Mouse (Mus musculus) frontal cortex, adult (tissue): ENCODE data around the gene Nceh1.
A peak's percentile ranks its signal among the peaks of the same experiment; 100 is the strongest.
"Not testable (repeated sequence)": the region's sequence is repeated elsewhere in the genome, so short reads cannot be mapped to it uniquely, and the experiment has no call there.

Experiments
- ATAC-seq: cut with Nextera tagmentation; 2 replicates; pipeline ENCODE4 v1.9.2; 2017; ENCODE audit warnings: mild to moderate bottlenecking, moderate library complexity, mixed read lengths; ENCODE audit not compliant: low TSS enrichment

The Nceh1 gene

DNA sequence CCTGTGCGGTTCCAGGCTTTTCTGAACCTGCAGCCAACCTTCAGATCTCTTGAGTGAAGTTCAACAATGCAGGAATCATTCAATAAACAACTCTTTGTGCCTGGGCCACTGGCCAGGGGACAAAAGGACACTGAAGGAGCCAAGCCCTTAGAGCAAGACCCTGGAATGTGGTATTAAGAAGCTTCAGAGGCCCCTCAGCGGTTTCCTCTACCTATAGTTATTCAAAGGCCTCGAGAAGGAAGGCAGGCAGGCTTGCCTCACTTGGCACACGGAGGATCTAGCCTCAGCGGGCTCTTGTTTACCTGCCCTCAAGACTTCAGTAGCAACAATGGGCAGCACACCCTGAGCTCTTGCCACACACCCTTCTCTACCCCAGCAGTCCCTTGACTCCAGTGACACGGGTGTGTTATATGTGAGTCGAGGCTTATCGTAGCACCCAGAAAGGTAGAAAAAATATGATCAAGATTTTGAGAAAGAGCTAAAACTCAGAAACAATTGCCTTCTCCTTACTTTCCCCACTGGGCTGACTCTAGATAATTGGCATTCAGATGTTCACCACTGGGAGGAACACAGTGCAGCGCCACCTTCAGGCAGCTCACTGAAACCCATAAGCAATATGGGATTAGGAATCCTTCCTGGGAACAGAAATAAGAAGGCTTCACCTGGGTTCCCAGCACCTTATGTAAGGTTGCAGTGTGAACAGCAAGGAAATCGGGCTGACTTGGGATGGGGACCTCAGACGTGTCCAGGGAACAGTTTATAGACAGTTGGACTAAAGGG lies 46.0 kb downstream of the Nceh1 start:
- peak; percentile 50 for ATAC-seq

DNA sequence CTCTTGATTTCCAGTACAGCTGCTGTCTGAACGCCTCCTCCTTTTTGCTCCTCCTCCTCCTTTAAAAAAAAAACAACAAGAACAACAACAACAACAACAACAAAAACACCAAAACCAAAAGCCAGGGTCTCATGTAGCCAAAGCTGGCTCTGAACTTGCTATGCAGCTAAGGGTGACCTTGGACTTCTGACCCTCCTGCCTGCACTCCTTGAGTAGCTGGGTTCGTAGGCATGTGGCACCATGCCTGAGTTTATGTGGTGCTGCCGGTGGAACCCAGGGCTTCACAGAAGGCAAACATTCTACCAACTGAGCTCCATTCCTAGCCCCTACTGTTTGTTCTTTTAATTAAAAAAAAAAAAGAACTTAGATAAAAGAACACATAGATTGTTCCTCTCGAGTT lies 50.6 kb downstream of the Nceh1 start:
- ATAC-seq = no peak

GRCm38 (mm10) chr3:27233841-27234240 lies 51.1 kb downstream of the Nceh1 start:
- no peak for ATAC-seq

DNA sequence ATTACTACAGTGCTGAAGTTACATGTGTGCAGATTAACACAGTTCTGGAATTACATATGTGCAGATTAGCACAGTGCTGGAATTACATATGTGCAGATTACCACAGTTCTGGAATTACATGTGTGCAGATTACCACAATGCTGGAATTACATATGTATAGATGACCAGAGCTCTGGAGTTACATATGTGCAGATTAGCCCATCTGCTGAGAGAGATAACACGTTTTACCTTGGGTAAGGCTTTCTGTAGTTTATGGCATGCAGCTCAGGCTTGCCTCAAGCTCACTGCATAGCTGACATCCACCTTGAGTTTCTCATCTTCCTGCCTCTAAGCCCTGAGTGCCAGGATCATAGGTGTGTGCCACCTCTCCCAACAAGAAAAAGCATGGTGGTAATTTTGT lies 52.2 kb downstream of the Nceh1 start:
- ATAC-seq = no peak

DNA sequence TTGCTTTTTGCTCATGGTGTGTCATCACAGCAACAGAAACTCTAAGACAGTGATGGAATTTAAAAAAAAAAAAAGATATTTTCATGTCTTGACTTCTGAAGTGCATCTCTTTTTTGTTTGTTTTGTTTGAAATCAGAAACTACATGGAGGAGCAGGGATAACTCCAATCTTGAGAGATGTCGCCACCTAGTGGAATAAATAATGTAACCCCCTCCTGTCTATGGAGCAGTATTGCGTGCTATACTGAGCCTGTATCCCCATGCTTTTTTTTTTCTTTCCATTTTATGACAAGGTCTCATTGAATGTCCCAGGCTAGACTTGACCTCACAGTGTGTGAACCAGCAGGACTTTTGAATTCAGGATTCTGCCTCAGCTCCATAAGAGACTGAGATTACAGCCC lies 54.5 kb downstream of the Nceh1 start:
- ATAC-seq = peak; percentile 85

DNA sequence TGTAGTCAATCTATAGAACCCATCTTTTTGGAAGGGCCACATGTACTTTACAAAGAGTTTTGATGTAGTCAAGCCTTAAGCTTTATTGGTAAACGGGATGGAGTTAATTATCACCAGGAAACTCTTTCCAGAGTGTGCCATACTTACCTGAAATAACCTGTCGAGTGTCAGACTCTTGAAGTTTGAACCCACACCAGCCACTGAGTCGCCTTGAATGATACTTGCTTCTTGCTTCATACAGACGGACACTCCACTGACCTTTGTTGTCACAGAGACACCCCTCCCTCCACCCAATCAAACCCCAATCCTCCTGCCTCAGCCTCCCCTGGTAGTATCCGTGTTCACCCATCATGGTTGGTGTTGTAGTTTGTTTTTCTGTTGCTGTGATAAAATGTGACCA lies 55.8 kb downstream of the Nceh1 start:
- ATAC-seq = no peak

- no peak for ATAC-seq
Observed at GRCm38 (mm10) chr3:27239568-27239967, 56.8 kb downstream of the Nceh1 start.

DNA sequence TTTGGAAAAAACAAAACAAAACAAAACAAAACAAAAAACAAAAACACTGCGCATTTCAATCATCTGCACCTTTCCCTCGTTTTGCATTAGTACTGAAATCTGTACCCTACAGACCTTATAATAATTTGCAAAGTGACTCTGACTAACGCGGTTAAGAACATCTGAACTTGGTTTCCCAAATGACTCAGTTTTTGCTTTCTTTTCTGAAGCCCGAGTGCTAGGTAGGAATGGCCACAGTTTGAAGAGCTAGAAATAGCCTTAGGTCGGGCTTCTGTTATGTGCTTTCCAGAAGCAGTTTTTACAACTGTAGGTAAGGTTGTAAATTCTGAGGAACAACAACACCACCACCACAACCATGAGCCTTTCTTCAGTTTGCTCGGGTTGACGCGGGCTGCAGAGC lies 59.1 kb downstream of the Nceh1 start:
- ATAC-seq = no peak

GRCm38 (mm10) chr3:27246166-27246565 lies 63.4 kb downstream of the Nceh1 start:
- ATAC-seq = no peak

DNA sequence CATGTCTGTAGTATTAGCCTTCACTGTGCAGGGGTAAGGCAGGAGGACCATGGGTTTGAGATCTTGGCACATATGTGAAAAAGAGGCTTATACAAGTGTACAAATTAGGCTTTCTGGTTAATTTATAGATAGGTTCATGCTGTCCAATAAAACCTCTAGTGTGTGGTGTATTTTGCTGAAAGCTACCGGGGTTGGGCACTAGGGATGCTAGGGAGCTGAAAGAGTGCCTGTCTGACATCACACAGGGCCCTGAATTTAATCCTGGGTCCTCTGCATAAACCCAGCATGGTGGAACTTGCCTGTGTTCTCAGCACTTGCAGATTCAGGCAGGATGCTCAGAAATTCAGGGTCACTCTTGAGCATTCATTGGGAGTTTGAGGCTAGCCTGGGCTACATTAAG lies 65.0 kb downstream of the Nceh1 start:
- 0 out of 2 replicates have a peak, but pooled peaks have one; percentile 21 for ATAC-seq

DNA sequence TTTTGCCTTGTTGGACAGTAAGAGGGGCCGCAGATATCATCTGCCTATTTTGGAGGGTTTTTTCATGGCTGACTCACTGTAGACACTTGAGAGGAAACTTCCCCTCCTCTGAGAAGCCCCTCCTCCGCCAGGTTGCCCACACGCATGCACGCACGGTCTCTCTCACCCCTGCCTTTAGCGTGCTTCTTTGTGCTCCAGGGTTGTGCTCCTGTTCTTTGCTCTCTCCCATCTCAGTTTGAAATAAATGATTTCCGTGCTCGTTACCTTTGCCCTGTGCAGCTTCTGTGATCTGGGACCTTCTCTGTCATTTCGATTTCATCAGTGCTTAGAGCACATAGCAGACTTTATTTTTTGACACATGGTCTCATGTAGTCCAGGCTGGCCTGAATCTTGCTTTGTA lies 66.3 kb downstream of the Nceh1 start:
- ATAC-seq = no peak

DNA sequence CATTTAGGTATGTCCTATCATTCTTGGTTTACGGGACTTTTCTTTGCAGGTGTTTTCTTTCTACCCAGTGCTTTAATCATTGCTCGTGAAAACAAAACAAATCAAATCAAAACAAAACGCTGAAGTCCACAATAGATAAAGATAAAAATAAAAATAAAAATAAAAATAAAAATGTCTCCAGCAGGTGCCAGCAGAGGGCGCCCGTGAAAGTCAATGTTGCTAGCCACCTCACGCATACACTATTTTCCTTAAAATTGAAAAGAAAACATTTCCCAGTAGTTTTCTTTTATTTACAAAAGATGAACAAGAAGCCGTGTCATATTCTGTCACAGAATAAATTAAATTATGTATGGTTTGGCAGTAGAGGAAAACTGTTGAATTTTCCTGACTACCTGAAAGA lies 68.2 kb downstream of the Nceh1 start:
- no peak for ATAC-seq

DNA sequence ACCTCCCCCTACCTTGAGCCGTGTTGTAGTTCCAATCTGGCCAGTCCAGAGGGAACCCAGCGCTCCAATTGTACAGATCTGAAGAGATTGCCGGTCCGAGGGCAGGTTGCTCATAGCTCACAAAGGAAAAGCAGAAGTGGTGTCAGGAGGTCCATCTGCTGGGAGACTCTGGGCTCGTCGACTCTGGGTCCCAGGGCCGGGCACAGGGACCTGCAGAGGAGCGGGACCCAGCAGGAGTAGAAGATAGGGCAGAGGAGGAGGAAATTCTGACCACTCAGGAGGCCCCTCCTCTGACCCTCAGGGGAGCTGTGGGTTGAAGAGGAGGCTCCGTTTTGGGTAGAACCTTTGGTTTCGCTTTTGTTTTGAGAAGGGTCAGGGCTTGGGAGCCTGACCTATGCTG lies 75.7 kb downstream of the Nceh1 start:
- ATAC-seq = no peak

- no peak for ATAC-seq
Observed at GRCm38 (mm10) chr3:27260393-27260792, 77.6 kb downstream of the Nceh1 start.

DNA sequence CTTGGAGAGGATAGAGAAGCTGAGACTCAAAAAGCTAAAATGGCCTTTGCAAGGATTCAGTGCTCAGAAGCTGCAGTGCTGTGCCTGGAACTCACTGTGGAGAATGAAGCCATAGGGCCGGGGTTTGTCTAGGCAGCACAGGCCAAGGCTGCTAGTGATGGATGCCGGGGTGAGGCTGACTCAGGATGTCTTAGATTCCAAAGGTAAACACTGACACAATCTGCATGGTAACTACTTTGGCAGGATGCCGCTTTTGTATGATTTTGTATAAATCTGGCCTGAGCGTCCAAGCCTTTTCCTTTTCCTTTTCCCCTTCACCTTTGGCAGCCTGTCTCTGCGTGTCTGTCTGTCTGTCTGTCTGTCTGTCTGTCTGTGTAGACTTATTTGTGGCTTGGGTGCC lies 84.6 kb downstream of the Nceh1 start:
- no peak for ATAC-seq

- ATAC-seq = no peak
Observed at GRCm38 (mm10) chr3:27267887-27268286, 85.1 kb downstream of the Nceh1 start.

DNA sequence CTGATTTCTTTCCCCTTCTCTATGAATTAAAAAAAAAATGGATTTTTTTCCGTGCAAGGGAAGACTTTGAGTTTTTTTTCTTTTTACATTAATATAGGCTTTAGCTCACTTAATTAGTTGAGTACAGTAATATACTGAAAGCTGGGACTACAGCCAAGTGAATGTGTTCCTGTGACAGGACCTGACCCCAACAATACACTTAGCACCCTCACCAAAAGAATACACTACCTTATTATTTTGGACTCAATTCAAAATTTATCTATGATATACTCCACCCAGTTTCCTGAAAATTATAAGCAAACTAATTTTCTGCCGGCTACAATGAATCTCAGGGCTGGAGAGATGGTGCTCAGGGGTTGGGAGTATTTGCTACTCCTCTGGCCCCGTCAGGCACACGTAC lies 86.4 kb downstream of the Nceh1 start:
- no peak for ATAC-seq

GRCm38 (mm10) chr3:27270160-27270962 lies 87.6 kb downstream of the Nceh1 start:
- no peak for ATAC-seq

DNA sequence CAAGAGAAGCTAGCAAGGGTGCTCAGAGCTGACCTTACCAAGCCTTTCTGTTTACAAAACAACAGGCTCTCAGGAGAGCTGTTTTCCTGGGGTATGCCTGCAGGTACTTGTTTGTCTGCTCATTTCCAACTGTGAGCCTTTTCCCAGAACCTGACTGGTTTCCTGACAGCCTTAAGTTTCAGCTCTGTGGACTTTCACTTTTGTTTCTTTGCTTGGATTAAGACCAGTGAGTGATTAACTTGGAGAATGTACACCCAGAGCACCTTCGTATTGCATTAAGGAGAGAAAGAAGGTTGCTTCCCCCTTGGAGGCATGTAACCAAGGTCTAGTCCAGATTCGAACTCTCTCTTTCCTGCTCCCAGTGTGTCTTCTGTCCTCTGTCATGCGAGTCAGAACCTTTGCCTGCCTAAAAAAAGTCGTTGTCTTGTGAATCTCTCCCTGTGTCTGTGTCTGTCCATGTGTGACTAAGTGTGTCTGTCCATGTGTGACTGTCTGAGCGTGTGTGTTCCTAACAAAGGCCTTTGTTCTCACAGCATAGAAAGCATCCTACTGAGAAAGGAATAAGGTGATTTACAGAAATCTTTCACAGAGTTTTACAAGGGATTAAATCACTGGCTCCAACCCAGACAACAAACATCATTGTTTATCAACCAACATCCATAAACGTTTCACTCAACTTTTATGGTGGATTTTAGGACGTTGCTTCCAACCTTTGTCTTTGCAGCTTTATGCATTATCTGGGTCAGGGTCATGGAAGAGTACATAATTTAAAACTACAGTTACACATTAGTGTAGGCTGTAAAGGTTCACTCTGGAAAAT lies 90.4 kb downstream of the Nceh1 start:
- no peak for ATAC-seq

- ATAC-seq = not testable (repeated sequence)
Observed at GRCm38 (mm10) chr3:27279286-27279925, 96.6 kb downstream of the Nceh1 start.

DNA sequence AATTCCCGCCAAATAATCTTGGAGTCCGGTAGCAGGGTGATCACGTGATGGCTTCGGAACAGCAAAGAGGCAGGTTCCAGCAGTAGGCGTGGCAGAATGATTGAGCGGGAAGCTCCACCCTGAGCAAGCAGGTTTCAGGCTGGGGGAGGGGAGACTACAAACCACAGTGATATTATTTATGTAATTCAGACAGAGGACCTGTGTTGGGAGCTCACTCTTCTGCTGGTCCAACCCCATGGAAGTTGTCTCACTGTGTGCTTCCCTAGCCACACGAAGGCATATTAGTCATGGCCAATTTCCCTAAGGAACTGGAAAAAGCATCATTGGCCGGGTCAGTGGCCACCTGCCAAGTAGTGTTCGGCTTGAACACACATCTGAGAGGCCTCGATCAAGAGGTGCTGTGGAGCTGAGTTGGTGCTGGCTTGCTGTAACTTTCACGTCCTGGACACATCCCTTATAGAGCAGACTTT lies 97.5 kb downstream of the Nceh1 start:
- ATAC-seq = no peak
